In the genomic region with DNA sequence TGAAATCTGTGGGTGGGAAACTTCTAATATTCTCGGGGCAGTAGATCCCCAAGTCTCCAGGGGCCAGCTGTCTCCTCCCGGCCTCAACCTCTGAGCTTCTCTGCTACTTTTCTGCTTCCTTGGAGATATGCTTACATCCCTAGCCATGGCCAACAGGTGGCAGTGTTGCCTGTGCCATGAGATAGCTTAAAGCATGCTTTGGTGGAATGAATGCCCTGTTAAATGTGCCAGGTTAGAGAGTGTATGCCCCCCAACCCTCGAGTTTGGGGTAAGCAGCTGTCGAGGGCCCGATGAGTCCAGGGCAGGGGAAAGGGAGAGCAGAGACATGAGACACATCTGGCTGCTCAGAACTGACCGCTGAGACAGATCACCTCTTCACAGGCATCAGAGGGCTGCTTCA, we compare ENCODE assay signal across 8 mouse cellular contexts. TPM values are rescaled to one million over a fixed set of nuclear protein-coding genes. Genes with fewer than 3 reads are reported as not detected.
DNase-seq lines count a peak whose midpoint lies in the region; ATAC-seq and TF ChIP-seq lines count a peak whose summit lies in the region.

No protein-coding gene starts in this region.

- peak; percentile 97 for TF ChIP-seq CTCF in forebrain, postnatal 0 days (IDR thresholded peaks at IDR 0.05; ENCODE audit: low read depth)

- H3K9ac ChIP-seq in forebrain, postnatal 0 days: no peak overlapping the region
- no peak overlapping the region for H3K9ac ChIP-seq in hindbrain, embryonic 14.5 days

- peak; percentile 51 for DNase-seq in MEL-GATA-1-ER (ENCODE audit: extremely low read depth, low read depth)
- DNase-seq in c-Kit-positive CD71-positive TER-119-positive erythroid progenitor cells, embryonic 14.5 days (ENCODE audit: low spot score): peak; percentile 79
- peak; percentile 88 for DNase-seq in forebrain, postnatal 0 days
- peak; percentile 87 for DNase-seq in hindbrain, embryonic 14.5 days (ENCODE audit: low spot score)
- DNase-seq in left cerebral cortex, adult 11 months (ENCODE audit: low spot score): peak; percentile 66
- DNase-seq in lung, postnatal 36 days: peak; percentile 87
- DNase-seq in retina, postnatal 7 days (ENCODE audit: low read depth, low spot score): peak; percentile 79
- peak; percentile 86 for DNase-seq in thymus, postnatal 4 days

- H3K4me3 ChIP-seq in forebrain, postnatal 0 days (ENCODE audit: low read depth, low read length): no peak overlapping the region
- no peak overlapping the region for H3K4me3 ChIP-seq in hindbrain, embryonic 14.5 days (replicated peaks; ENCODE audit: low read length)

- no peak overlapping the region for H3K27ac ChIP-seq in forebrain, postnatal 0 days (ENCODE audit: low read depth, low read length)
- H3K27ac ChIP-seq in hindbrain, embryonic 14.5 days: no peak overlapping the region

- H3K9me3 ChIP-seq in forebrain, postnatal 0 days (ENCODE audit: low read length): no peaks in the 10 kb centered on the region
- peaks cover 8% of the 10 kb centered on the region for H3K9me3 ChIP-seq in hindbrain, embryonic 14.5 days (ENCODE audit: control insufficient read depth, low read length)

- 6% methylated on average over 6 of the region's 6 CpGs for WGBS in forebrain, postnatal 0 days
- WGBS in hindbrain, embryonic 14.5 days: 16% methylated on average over 6 of the region's 6 CpGs

- peak; percentile 82 for ATAC-seq in forebrain, postnatal 0 days
- ATAC-seq in hindbrain, embryonic 14.5 days (ENCODE audit: low FRiP score): peak; percentile 38; the same call in 1 of the 2 replicates

- H3K4me1 ChIP-seq in forebrain, postnatal 0 days (ENCODE audit: insufficient read depth): no peaks in the 10 kb centered on the region
- peaks cover 9% of the 10 kb centered on the region; the same call in 1 of the 2 replicates for H3K4me1 ChIP-seq in hindbrain, embryonic 14.5 days (replicated peaks; ENCODE audit: control insufficient read depth, insufficient read depth, low read length)

- peaks cover 33% of the 10 kb centered on the region for H3K36me3 ChIP-seq in forebrain, postnatal 0 days (ENCODE audit: insufficient read depth)
- peaks cover 38% of the 10 kb centered on the region for H3K36me3 ChIP-seq in hindbrain, embryonic 14.5 days (replicated peaks; ENCODE audit: control insufficient read depth, insufficient read depth)

- no peak overlapping the region for H3K4me2 ChIP-seq in forebrain, postnatal 0 days (ENCODE audit: low read depth)
- H3K4me2 ChIP-seq in hindbrain, embryonic 14.5 days (replicated peaks): no peak overlapping the region

- H3K27me3 ChIP-seq in forebrain, postnatal 0 days (ENCODE audit: insufficient read depth, low read length): no peaks in the 10 kb centered on the region
- H3K27me3 ChIP-seq in hindbrain, embryonic 14.5 days (ENCODE audit: control insufficient read depth, insufficient read depth, low read length): no peaks in the 10 kb centered on the region

RNA-seq across cellular contexts. Expression of a gene that starts 18.4 kb away (rescaled TPM):
- total RNA-seq in forebrain, postnatal 0 days (2014; rRNA removed): 1.5 and 1.8 TPM in 2 replicates
- 2.0 and 2.5 TPM in 2 replicates for polyA plus RNA-seq in forebrain, postnatal 0 days (2015; fragmentation: Nextera tagmentation; extraction: Ambion mirVana)
- 1.2 and 1.3 TPM in 2 replicates for polyA plus RNA-seq in hindbrain, embryonic 14.5 days (2014; fragmentation: Nextera tagmentation; extraction: Ambion mirVana)

RNA-seq across cellular contexts. Expression of a gene that starts 18.5 kb away (rescaled TPM):
- total RNA-seq in forebrain, postnatal 0 days (2014; rRNA removed): 9.8 and 11.6 TPM in 2 replicates
- 10.5 and 12.4 TPM in 2 replicates for polyA plus RNA-seq in forebrain, postnatal 0 days (2015; fragmentation: Nextera tagmentation; extraction: Ambion mirVana)
- 10.0 and 11.6 TPM in 2 replicates for polyA plus RNA-seq in hindbrain, embryonic 14.5 days (2014; fragmentation: Nextera tagmentation; extraction: Ambion mirVana)
